Mouse (Mus musculus): ENCODE data around the gene Ackr2.

GRCm38 (mm10) chr9:121854246-121854645, 43.9 kb upstream of the Ackr2 start:
- TF ChIP-seq CTCF (IDR thresholded peaks at IDR 0.05; ENCODE audit: low read depth) (no peak), EP300 (optimal IDR thresholded peaks at IDR 0.05) (no peak)
